Mouse (Mus musculus) stomach, embryonic 14.5 days (tissue): ENCODE data around the gene Shkbp1. TPM values are rescaled to one million over a fixed set of nuclear protein-coding genes. Genes with fewer than 3 reads are reported as not detected.
A peak's percentile ranks its signal among the peaks of the same experiment; 100 is the strongest.

ENCODE experiments used
- ATAC-seq: fragments of 200-750 bp; cut with Nextera tagmentation; 2 replicates; pipeline ENCODE4 v1.8.0; 2017; ENCODE audit warnings: low read depth, moderate TSS enrichment; ENCODE audit not compliant: insufficient number of reproducible peaks, insufficient read depth, low FRiP score
- H3K27ac ChIP-seq: fragments of 300-500 bp; sonication (generic); 2 replicates; pipeline ENCODE4 v1.5.1; 2014; ENCODE audit warnings: mild to moderate bottlenecking, low read length, moderate library complexity, mixed read lengths
- H3K27me3 ChIP-seq: fragments of 300-500 bp; sonication (generic); 2 replicates; pipeline ENCODE4 v1.6.1; 2014; ENCODE audit warnings: low read length, control low read depth, mixed read lengths; ENCODE audit not compliant: control insufficient read depth, insufficient read depth
- H3K36me3 ChIP-seq: fragments of 300-500 bp; sonication (generic); 2 replicates; pipeline ENCODE4 v1.6.1; 2014; ENCODE audit warnings: mild to moderate bottlenecking, control low read depth, low read length, moderate library complexity, mixed read lengths; ENCODE audit not compliant: control insufficient read depth, insufficient read depth
- H3K4me1 ChIP-seq: fragments of 300-500 bp; sonication (generic); 2 replicates; pipeline ENCODE4 v1.6.1; 2014; ENCODE audit warnings: low read length, control low read depth, mixed read lengths; ENCODE audit not compliant: control insufficient read depth, insufficient read depth
- H3K4me2 ChIP-seq: fragments of 300-500 bp; sonication (generic); replicated peaks from 2 replicates; pipeline ENCODE4 v1.6.1; 2014; ENCODE audit warnings: low read depth, low read length, control low read depth
- H3K4me3 ChIP-seq: fragments of 300-500 bp; sonication (generic); 2 replicates; pipeline ENCODE4 v1.5.1; 2014; ENCODE audit warnings: low read depth, low read length, control low read depth
- H3K9ac ChIP-seq: fragments of 300-500 bp; sonication (generic); replicated peaks from 2 replicates; pipeline ENCODE4 v1.6.1; 2014; ENCODE audit warnings: low read depth, mild to moderate bottlenecking, control low read depth, low read length, moderate library complexity, mixed read lengths
- H3K9me3 ChIP-seq: fragments of 300-500 bp; sonication (generic); 2 replicates; pipeline ENCODE4 v1.6.1; 2016; ENCODE audit warnings: low read depth, low read length, control low read depth; ENCODE audit not compliant: control insufficient read depth
- WGBS: fragments of 180-500 bp; shearing (Covaris S2); extraction: QIAGEN DNeasy Blood & Tissue Kit; methylation state at CpG from one replicate; pipeline ENCODE4 v1.1.7; 2014; 5-methylcytosine and 5-hydroxymethylcytosine counted together
- polyA plus RNA-seq: library from polyadenylated mRNA; unstranded; fragments of >200 nt; fragmentation: Nextera tagmentation; extraction: Ambion mirVana; gene quantifications from 2 replicates; pipeline ENCODE4 v1.2.1, GENCODE M21; 2014

The Shkbp1 gene
- polyA plus RNA-seq, 1 experiment from 2014 or later, result 41.6 TPM

GRCm38 (mm10) chr7:27298816-27299215, 57.0 kb downstream of the Shkbp1 start:
- no peak overlapping the region for H3K4me3 ChIP-seq
- H3K4me2 ChIP-seq, result no peak overlapping the region
- no peaks in the 10 kb centered on the region for H3K36me3 ChIP-seq
- H3K27me3 ChIP-seq, result no peaks in the 10 kb centered on the region
- no peak overlapping the region for H3K9ac ChIP-seq
- H3K4me1 ChIP-seq, result peaks cover 7% of the 10 kb centered on the region
- H3K9me3 ChIP-seq, result no peaks in the 10 kb centered on the region
- H3K27ac ChIP-seq, result peak overlapping the region; percentile 63; the same call in 1 of the 2 replicates
- no peak for ATAC-seq
- WGBS, result 76% methylated on average over 6 of the region's 6 CpGs

- whole genome bisulfite sequencing, result 66% methylated on average over 16 of the region's 16 CpGs
- H3K4me1 ChIP-seq, result peaks cover 7% of the 10 kb centered on the region
- H3K27ac ChIP-seq, result peak overlapping the region; percentile 63
- peak; percentile 35; the same call in 1 of the 2 replicates for ATAC-seq
- H3K4me3 ChIP-seq, result no peak overlapping the region
- H3K9ac ChIP-seq, result no peak overlapping the region
- no peaks in the 10 kb centered on the region for H3K36me3 ChIP-seq
- no peaks in the 10 kb centered on the region for H3K27me3 ChIP-seq
- H3K4me2 ChIP-seq, result no peak overlapping the region
- H3K9me3 ChIP-seq, result no peaks in the 10 kb centered on the region
Measured at GRCm38 (mm10) chr7:27298033-27298610, 57.7 kb downstream of the Shkbp1 start.

- ATAC-seq, result no peak
- Histone ChIP-seq H3K27me3 (no peaks in the 10 kb centered on the region), H3K9ac (no peak overlapping the region), H3K9me3 (no peaks in the 10 kb centered on the region), H3K27ac (no peak overlapping the region), H3K4me3 (no peak overlapping the region), H3K4me2 (no peak overlapping the region), H3K4me1 (peaks cover 8% of the 10 kb centered on the region), H3K36me3 (no peaks in the 10 kb centered on the region)
- WGBS, result 90% methylated on average over 4 of the region's 4 CpGs
Measured at GRCm38 (mm10) chr7:27296518-27296917, 59.3 kb downstream of the Shkbp1 start.

GRCm38 (mm10) chr7:27295956-27296355, 59.9 kb downstream of the Shkbp1 start:
- Histone ChIP-seq H3K4me2 (no peak overlapping the region), H3K27me3 (no peaks in the 10 kb centered on the region), H3K4me1 (peaks cover 10% of the 10 kb centered on the region), H3K9ac (no peak overlapping the region), H3K4me3 (no peak overlapping the region), H3K9me3 (no peaks in the 10 kb centered on the region), H3K36me3 (no peaks in the 10 kb centered on the region), H3K27ac (no peak overlapping the region)
- WGBS, result 68% methylated on average over 4 of the region's 4 CpGs
- ATAC-seq, result no peak

Other genes with a start within 250 kb of the Shkbp1 start
- gene Cyp2f2, start 236.1 kb downstream of the Shkbp1 start, polyA plus RNA-seq, result 22.5 and 32.1 TPM in 2 replicates
- 0.17 TPM in 1 of 2 replicates, not detected in the other for gene Cyp2t4, start 202.3 kb downstream of the Shkbp1 start, polyA plus RNA-seq
- gene Egln2, start 189.2 kb downstream of the Shkbp1 start, polyA plus RNA-seq, result 39.0 and 42.5 TPM in 2 replicates
- 68.6 and 71.1 TPM in 2 replicates for gene Rab4b, start 177.1 kb downstream of the Shkbp1 start, polyA plus RNA-seq
- gene Gm21983, start 174.9 kb downstream of the Shkbp1 start, polyA plus RNA-seq, result not detected in 2 replicates
- 2.4 and 6.3 TPM in 2 replicates for gene Mia, start 174.9 kb downstream of the Shkbp1 start, polyA plus RNA-seq
- 4.2 and 4.5 TPM in 2 replicates for gene BC024978, start 160.2 kb downstream of the Shkbp1 start, polyA plus RNA-seq
- gene Snrpa, start 159.7 kb downstream of the Shkbp1 start, polyA plus RNA-seq, result 260 and 274 TPM in 2 replicates
- gene Itpkc, start 127.4 kb downstream of the Shkbp1 start, polyA plus RNA-seq, result 8.5 and 10.8 TPM in 2 replicates
- gene Coq8b, start 123.0 kb downstream of the Shkbp1 start, polyA plus RNA-seq, result 19.7 and 20.5 TPM in 2 replicates
- 15.0 and 16.5 TPM in 2 replicates for gene Numbl, start 97.6 kb downstream of the Shkbp1 start, polyA plus RNA-seq
- 178 and 189 TPM in 2 replicates for gene Ltbp4, start 18.3 kb downstream of the Shkbp1 start, polyA plus RNA-seq
- gene Gm20479, start 1.4 kb upstream of the Shkbp1 start, polyA plus RNA-seq, result 0.53 and 1.9 TPM in 2 replicates
- 0.64 and 1.00 TPM in 2 replicates for gene Sptbn4, start 91.7 kb upstream of the Shkbp1 start, polyA plus RNA-seq
- gene Blvrb, start 92.0 kb upstream of the Shkbp1 start, polyA plus RNA-seq, result 67.3 and 78.3 TPM in 2 replicates
- 29.5 and 32.9 TPM in 2 replicates for gene Sertad3, start 117.7 kb upstream of the Shkbp1 start, polyA plus RNA-seq
- 33.6 and 35.5 TPM in 2 replicates for gene Sertad1, start 130.9 kb upstream of the Shkbp1 start, polyA plus RNA-seq
- 1.4 and 1.5 TPM in 2 replicates for gene Prx, start 143.3 kb upstream of the Shkbp1 start, polyA plus RNA-seq
- 1.0 and 1.3 TPM in 2 replicates for gene Hipk4, start 167.2 kb upstream of the Shkbp1 start, polyA plus RNA-seq
- 75.6 and 78.7 TPM in 2 replicates for gene Pld3, start 197.2 kb upstream of the Shkbp1 start, polyA plus RNA-seq
- gene 2310022A10Rik, start 197.2 kb upstream of the Shkbp1 start, polyA plus RNA-seq, result 17.6 and 18.4 TPM in 2 replicates
- gene Akt2, start 235.5 kb upstream of the Shkbp1 start, polyA plus RNA-seq, result 88.8 and 91.5 TPM in 2 replicates